Mouse (Mus musculus) spleen, adult 2 months (tissue): ENCODE results near the gene Skint5.
"Not testable (repeated sequence)": the region's sequence is repeated elsewhere in the genome, so short reads cannot be mapped to it uniquely, and the experiment has no call there.

Source experiments
- CTCF ChIP-seq: fragments of 200-500 bp; IDR thresholded peaks from 2 replicates; pipeline ENCODE4 v1.5.1; 2011; ENCODE audit warnings: mild to moderate bottlenecking, inconsistent platforms; ENCODE audit not compliant: insufficient read depth, insufficient read length, insufficient replicate concordance; ENCODE audit errors: extremely low read depth
- POLR2A ChIP-seq: fragments of 200-500 bp; IDR thresholded peaks from 2 replicates; pipeline ENCODE4 v1.6.1; 2011; ENCODE audit warnings: low read depth, low read length, inconsistent platforms

- TF ChIP-seq CTCF, POLR2A: not testable (repeated sequence)
Measured at GRCm38 (mm10) chr4:113448230-113448629, 551.1 kb downstream of the Skint5 start.
